ENCODE assay signal across 13 mouse cellular contexts in the genomic region with DNA sequence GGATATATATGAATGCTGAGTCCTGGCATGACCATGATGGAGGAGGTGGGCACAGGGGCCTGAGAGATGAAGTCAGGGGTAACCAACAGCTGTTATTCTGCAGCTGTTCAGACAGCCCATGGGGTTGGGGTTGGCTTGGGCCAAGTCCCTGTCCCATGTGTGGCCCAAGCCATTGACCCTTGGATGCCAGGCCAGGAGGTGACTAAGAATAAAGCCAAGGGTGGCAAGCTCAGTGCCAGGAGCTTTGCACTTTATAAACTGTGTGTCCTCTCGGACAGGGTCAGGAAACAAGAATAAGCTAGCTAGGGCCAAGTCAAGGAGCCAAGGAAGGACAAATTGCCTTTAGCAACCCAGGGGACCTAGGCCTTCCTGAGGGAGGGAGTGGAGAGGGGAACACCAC.
"Had no signal": no experiment of that assay in that cellular context is flagged by ENCODE, and none has a peak within 500 bp of the region (broad histone marks: within the 10 kb centered on the region; RNA-seq: fewer than 3 reads in every experiment).

No protein-coding gene starts in this region.

- DNase-seq: left cerebral cortex, postnatal 4 days; lung, embryonic 14.5 days; lung, postnatal 10 days; lung, postnatal 4 days; midbrain, embryonic 14.5 days; thymus, adult 2 months; thymus, postnatal 25 days had no signal

- H3K9ac ChIP-seq: intestine, embryonic 15.5 days; limb, embryonic 13.5 days; lung, embryonic 14.5 days; neural tube, embryonic 12.5 days had no signal

- H3K4me3 ChIP-seq: limb, embryonic 13.5 days; neural tube, embryonic 12.5 days had no signal

- H3K27ac ChIP-seq: intestine, embryonic 15.5 days; kidney, postnatal 0 days; limb, embryonic 13.5 days; midbrain, embryonic 10.5 days; neural tube, embryonic 12.5 days; stomach, postnatal 0 days had no signal

- H3K36me3 ChIP-seq: intestine, embryonic 15.5 days; limb, embryonic 13.5 days; midbrain, embryonic 10.5 days; neural tube, embryonic 12.5 days had no signal

- ATAC-seq: intestine, embryonic 15.5 days had no signal

- H3K9me3 ChIP-seq: intestine, embryonic 15.5 days; limb, embryonic 13.5 days; midbrain, embryonic 10.5 days; neural tube, embryonic 12.5 days had no signal
